Comparison of ENCODE assay signal across 8 mouse cellular contexts in the genomic region with DNA sequence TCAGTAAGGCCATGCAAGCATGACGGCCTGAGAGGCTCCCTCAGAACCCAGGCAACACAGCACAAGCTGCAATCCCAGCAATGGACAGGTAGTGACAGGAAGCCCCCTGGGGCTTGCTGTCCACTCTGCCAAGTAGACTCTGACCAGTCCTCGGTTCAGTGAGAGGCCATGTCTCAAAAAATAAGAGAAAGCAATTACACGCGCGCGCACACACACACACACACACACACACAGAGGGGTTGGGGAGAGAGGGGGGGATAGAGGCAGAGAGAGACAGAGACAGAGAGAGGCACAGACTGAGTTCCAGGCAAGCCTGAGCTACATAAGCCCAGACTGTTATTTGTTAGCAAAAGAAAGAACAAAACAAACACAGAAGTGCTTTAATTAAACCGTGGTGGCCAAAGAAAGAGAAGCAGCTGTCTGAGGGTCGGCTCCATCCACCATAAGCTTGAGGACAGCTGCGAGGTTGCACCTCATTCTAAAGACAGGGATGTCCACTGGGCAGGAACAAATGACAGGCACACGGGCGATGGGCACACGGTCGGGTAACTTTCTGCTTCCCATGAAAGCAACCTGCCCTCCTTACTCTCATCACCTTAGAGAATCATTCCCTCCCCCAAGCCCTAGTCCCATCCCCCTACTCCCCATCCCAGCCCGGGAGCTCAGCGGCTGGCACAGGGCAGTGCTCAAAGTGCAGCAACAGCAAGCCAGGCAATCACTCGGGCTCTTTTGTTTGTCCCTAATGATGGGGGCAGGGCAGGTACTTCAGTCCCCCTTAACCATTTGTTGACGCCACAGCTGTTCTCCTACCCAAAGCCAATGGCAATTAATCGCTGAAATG. TPM values are rescaled to one million over a fixed set of nuclear protein-coding genes. Genes with fewer than 3 reads are reported as not detected.
DNase-seq lines count a peak whose midpoint lies in the region; ATAC-seq lines count a peak whose summit lies in the region.

No protein-coding gene starts in this region.

- ATAC-seq in heart, embryonic 13.5 days (ENCODE audit: extremely low read depth, insufficient number of reproducible peaks, low FRiP score, low TSS enrichment), result no peak
- ATAC-seq in embryonic facial prominence, embryonic 13.5 days (ENCODE audit: insufficient number of reproducible peaks, insufficient read depth, low FRiP score, low TSS enrichment, low read depth), result 0 out of 2 replicates have a peak, but pooled peaks have one; percentile 39
- ATAC-seq in midbrain, embryonic 14.5 days (ENCODE audit: low FRiP score, low TSS enrichment), result peak; percentile 78

- no peak for DNase-seq in heart, adult 9 months (ENCODE audit: low spot score in 2 of 2)
- DNase-seq in kidney, adult 18-20 months, result peak; percentile 34
- DNase-seq in midbrain, embryonic 14.5 days, result peak; percentile 74
- no peak for DNase-seq in thymus, postnatal 4 days
- DNase-seq in adrenal gland, adult (ENCODE audit: inconsistent age in 2 of 2, low spot score in 1 of 2), result no peak
- no peak for DNase-seq in frontal cortex, postnatal 36 days (ENCODE audit: low spot score in 2 of 2)

- no peaks in the 10 kb centered on the region for H3K27me3 ChIP-seq in heart, embryonic 13.5 days (replicated peaks)
- no peaks in the 10 kb centered on the region for H3K27me3 ChIP-seq in embryonic facial prominence, embryonic 13.5 days
- H3K27me3 ChIP-seq in midbrain, embryonic 14.5 days (ENCODE audit: control insufficient read depth, insufficient read depth, low read length), result no peaks in the 10 kb centered on the region

- peak overlapping the region; percentile 20 for H3K27ac ChIP-seq in heart, embryonic 13.5 days (replicated peaks)
- no peak overlapping the region for H3K27ac ChIP-seq in embryonic facial prominence, embryonic 13.5 days
- H3K27ac ChIP-seq in midbrain, embryonic 14.5 days (replicated peaks; ENCODE audit: low read depth, low read length), result peak overlapping the region; percentile 77

- peak overlapping the region; percentile 42; the same call in 1 of the 2 replicates for H3K9ac ChIP-seq in heart, embryonic 13.5 days
- H3K9ac ChIP-seq in embryonic facial prominence, embryonic 13.5 days, result peak overlapping the region; percentile 36; the same call in 1 of the 2 replicates
- H3K9ac ChIP-seq in midbrain, embryonic 14.5 days (replicated peaks; ENCODE audit: low read length), result peak overlapping the region; percentile 29; the same call in 1 of the 2 replicates

- peaks cover 49% of the 10 kb centered on the region for H3K4me1 ChIP-seq in heart, embryonic 13.5 days
- H3K4me1 ChIP-seq in embryonic facial prominence, embryonic 13.5 days, result peaks cover 30% of the 10 kb centered on the region
- H3K4me1 ChIP-seq in midbrain, embryonic 14.5 days (ENCODE audit: control insufficient read depth, insufficient read depth, low read length), result peaks cover 46% of the 10 kb centered on the region

- H3K4me3 ChIP-seq in heart, embryonic 13.5 days, result peak overlapping the region; percentile 14
- no peak overlapping the region for H3K4me3 ChIP-seq in embryonic facial prominence, embryonic 13.5 days
- peak overlapping the region; percentile 19; the same call in 1 of the 2 replicates for H3K4me3 ChIP-seq in midbrain, embryonic 14.5 days (replicated peaks; ENCODE audit: low read depth, low read length)

- whole genome bisulfite sequencing in heart, embryonic 13.5 days, result 33% methylated on average over 18 of the region's 18 CpGs
- 28% methylated on average over 18 of the region's 18 CpGs for WGBS in embryonic facial prominence, embryonic 13.5 days
- 26% methylated on average over 18 of the region's 18 CpGs for WGBS in midbrain, embryonic 14.5 days

- H3K4me2 ChIP-seq in heart, embryonic 13.5 days, result peak overlapping the region; percentile 59
- H3K4me2 ChIP-seq in embryonic facial prominence, embryonic 13.5 days, result no peak overlapping the region
- peak overlapping the region; percentile 50 for H3K4me2 ChIP-seq in midbrain, embryonic 14.5 days (ENCODE audit: low read length)

- H3K36me3 ChIP-seq in heart, embryonic 13.5 days, result peaks cover 13% of the 10 kb centered on the region; the same call in 1 of the 2 replicates
- H3K36me3 ChIP-seq in embryonic facial prominence, embryonic 13.5 days, result no peaks in the 10 kb centered on the region
- H3K36me3 ChIP-seq in midbrain, embryonic 14.5 days (ENCODE audit: control insufficient read depth, insufficient read depth, low read length), result 0 out of 2 replicates have a peak, but pooled peaks cover 4% of the 10 kb centered on the region

- no peaks in the 10 kb centered on the region for H3K9me3 ChIP-seq in heart, embryonic 13.5 days
- H3K9me3 ChIP-seq in embryonic facial prominence, embryonic 13.5 days, result no peaks in the 10 kb centered on the region
- H3K9me3 ChIP-seq in midbrain, embryonic 14.5 days (ENCODE audit: control insufficient read depth, low read length), result no peaks in the 10 kb centered on the region

RNA-seq across cellular contexts. Expression of a gene that starts 6.4 kb away (rescaled TPM):
- polyA plus RNA-seq in heart, embryonic 13.5 days (2015; fragmentation: Nextera tagmentation; extraction: Ambion mirVana), result 39.8 and 43.4 TPM in 2 replicates
- polyA plus RNA-seq in embryonic facial prominence, embryonic 13.5 days (2015; fragmentation: Nextera tagmentation; extraction: Ambion mirVana), result 94.7 and 97.8 TPM in 2 replicates
- polyA plus RNA-seq in midbrain, embryonic 14.5 days (2014; fragmentation: Nextera tagmentation; extraction: Ambion mirVana), result 46.9 and 62.4 TPM in 2 replicates

Comparison
In these comparisons a context has a peak if more than half of its experiments do, and no peak if none do; other contexts are left out.
1. DNase-seq: peak in kidney, adult 18-20 months (single experiment) and midbrain, embryonic 14.5 days (single experiment); none in heart, adult 9 months (0 of 2), thymus, postnatal 4 days (single experiment), adrenal gland, adult (0 of 2) and frontal cortex, postnatal 36 days (0 of 2).
2. Peak in every context shown above with its lines, with median percentiles within 50 percentile points of each other: H3K9ac ChIP-seq.